Mouse (Mus musculus): ENCODE measurements around the gene Cadm2. TPM values are rescaled to one million over a fixed set of nuclear protein-coding genes. Genes with fewer than 3 reads are reported as not detected.

The Cadm2 gene
- polyA plus RNA-seq, 1 experiment = 2.3 TPM

GRCm38 (mm10) chr16:66936332-66936731 lies 684.4 kb downstream of the Cadm2 start:
- no peak for DNase-seq (ENCODE audit: low spot score)

GRCm38 (mm10) chr16:66925517-66925916 lies 695.2 kb downstream of the Cadm2 start:
- no peak for DNase-seq (ENCODE audit: low spot score)

- DNase-seq (ENCODE audit: low spot score) = no peak
These were observed 698.0 kb downstream of the Cadm2 start for GRCm38 (mm10) chr16:66922753-66923152.

GRCm38 (mm10) chr16:66921414-66921915 lies 699.2 kb downstream of the Cadm2 start:
- DNase-seq (ENCODE audit: low spot score) = no peak

GRCm38 (mm10) chr16:66919889-66920402 lies 700.8 kb downstream of the Cadm2 start:
- DNase-seq (ENCODE audit: low spot score) = no peak

- no peak for DNase-seq (ENCODE audit: low spot score)
These were observed 718.9 kb downstream of the Cadm2 start for GRCm38 (mm10) chr16:66901801-66902200.

- no peak for DNase-seq (ENCODE audit: low spot score)
These were observed 720.0 kb downstream of the Cadm2 start for GRCm38 (mm10) chr16:66900664-66901063.

- DNase-seq (ENCODE audit: low spot score) = no peak
These were observed 728.3 kb downstream of the Cadm2 start for GRCm38 (mm10) chr16:66892359-66892758.

GRCm38 (mm10) chr16:66891559-66892247 lies 729.0 kb downstream of the Cadm2 start:
- no peak for DNase-seq (ENCODE audit: low spot score)

GRCm38 (mm10) chr16:66889907-66890306 lies 730.8 kb downstream of the Cadm2 start:
- DNase-seq (ENCODE audit: low spot score) = no peak

- DNase-seq (ENCODE audit: low spot score) = no peak
These were observed 738.1 kb downstream of the Cadm2 start for GRCm38 (mm10) chr16:66882597-66882996.

GRCm38 (mm10) chr16:66871201-66871600 lies 749.5 kb downstream of the Cadm2 start:
- no peak for DNase-seq (ENCODE audit: low spot score)

- DNase-seq (ENCODE audit: low spot score) = no peak
These were observed 769.7 kb downstream of the Cadm2 start for GRCm38 (mm10) chr16:66851047-66851446.

GRCm38 (mm10) chr16:66824866-66825265 lies 795.8 kb downstream of the Cadm2 start:
- no peak for DNase-seq (ENCODE audit: low spot score)

- DNase-seq (ENCODE audit: low spot score) = no peak
These were observed 809.2 kb downstream of the Cadm2 start for GRCm38 (mm10) chr16:66811495-66811894.

GRCm38 (mm10) chr16:66798204-66798603 lies 822.5 kb downstream of the Cadm2 start:
- no peak for DNase-seq (ENCODE audit: low spot score)

- no peak for DNase-seq (ENCODE audit: low spot score)
These were observed 827.6 kb downstream of the Cadm2 start for GRCm38 (mm10) chr16:66793067-66793466.

- no peak for DNase-seq (ENCODE audit: low spot score)
These were observed 848.8 kb downstream of the Cadm2 start for GRCm38 (mm10) chr16:66771883-66772282.

- DNase-seq (ENCODE audit: low spot score) = no peak
These were observed 851.2 kb downstream of the Cadm2 start for GRCm38 (mm10) chr16:66769545-66769944.

- DNase-seq (ENCODE audit: low spot score) = no peak
These were observed 851.9 kb downstream of the Cadm2 start for GRCm38 (mm10) chr16:66768684-66769389.

GRCm38 (mm10) chr16:66761546-66762473 lies 858.9 kb downstream of the Cadm2 start:
- DNase-seq (ENCODE audit: low spot score) = no peak

- no peak for DNase-seq (ENCODE audit: low spot score)
These were observed 872.2 kb downstream of the Cadm2 start for GRCm38 (mm10) chr16:66748533-66748932.

Measured in urinary bladder, adult 2 months (tissue).